Mouse (Mus musculus) hindbrain, embryonic 16.5 days (tissue): ENCODE results near the gene Ets2. TPM values are rescaled to one million over a fixed set of nuclear protein-coding genes. Genes with fewer than 3 reads are reported as not detected.

Experiments
- ATAC-seq: fragments of 200-750 bp; cut with Nextera tagmentation; 2 replicates; pipeline ENCODE4 v1.8.0; 2017; ENCODE audit warnings: moderate TSS enrichment, moderate library complexity
- H3K27ac ChIP-seq: fragments of 300-500 bp; sonication (generic); 2 replicates; pipeline ENCODE4 v1.5.1; 2014; ENCODE audit warnings: low read depth, mild to moderate bottlenecking, control low read depth, low read length, moderate library complexity
- H3K27me3 ChIP-seq: fragments of 300-500 bp; sonication (generic); replicated peaks from 2 replicates; pipeline ENCODE4 v1.6.1; 2014; ENCODE audit warnings: low read length; ENCODE audit not compliant: control insufficient read depth, insufficient read depth
- H3K36me3 ChIP-seq: fragments of 300-500 bp; sonication (generic); 2 replicates; pipeline ENCODE4 v1.6.1; 2014; ENCODE audit warnings: mild to moderate bottlenecking, low read length, moderate library complexity, mixed read lengths; ENCODE audit not compliant: control insufficient read depth, insufficient read depth
- H3K4me1 ChIP-seq: fragments of 300-500 bp; sonication (generic); 2 replicates; pipeline ENCODE4 v1.6.1; 2014; ENCODE audit warnings: low read depth, low read length; ENCODE audit not compliant: control insufficient read depth, insufficient read depth
- H3K4me2 ChIP-seq: fragments of 300-500 bp; sonication (generic); 2 replicates; pipeline ENCODE4 v1.6.1; 2014; ENCODE audit warnings: mild to moderate bottlenecking, low read length, control low read depth, moderate library complexity
- H3K4me3 ChIP-seq: fragments of 300-500 bp; sonication (generic); 2 replicates; pipeline ENCODE4 v1.5.1; 2014; ENCODE audit warnings: mild to moderate bottlenecking, low read length, control low read depth, moderate library complexity
- H3K9ac ChIP-seq: fragments of 300-500 bp; sonication (generic); 2 replicates; pipeline ENCODE4 v1.6.1; 2014; ENCODE audit warnings: low read depth, mild to moderate bottlenecking, control low read depth, low read length, moderate library complexity
- H3K9me3 ChIP-seq: fragments of 300-500 bp; sonication (generic); 2 replicates; pipeline ENCODE4 v1.6.1; 2014; ENCODE audit warnings: mild to moderate bottlenecking, low read length, moderate library complexity; ENCODE audit not compliant: control insufficient read depth
- WGBS: fragments of 180-500 bp; shearing (Covaris S2); extraction: QIAGEN DNeasy Blood & Tissue Kit; methylation state at CpG from one replicate; pipeline ENCODE4 v1.1.7; 2014; 5-methylcytosine and 5-hydroxymethylcytosine counted together
- polyA plus RNA-seq: library from polyadenylated mRNA; unstranded; fragments of >200 nt; fragmentation: Nextera tagmentation; extraction: Ambion mirVana; gene quantifications from 2 replicates; pipeline ENCODE4 v1.2.1, GENCODE M21; 2015

Ets2 gene
- polyA plus RNA-seq, 1 experiment from 2014 or later, result 23.1 TPM

- H3K4me1 ChIP-seq, result no peaks in the 10 kb centered on the region; the same call in 1 of the 2 replicates
- no peak overlapping the region for H3K27ac ChIP-seq
- no peaks in the 10 kb centered on the region for H3K36me3 ChIP-seq
- no peak overlapping the region for H3K4me3 ChIP-seq
- H3K27me3 ChIP-seq, result no peaks in the 10 kb centered on the region
- peak; percentile 42; the same call in 1 of the 2 replicates for ATAC-seq
- H3K9me3 ChIP-seq, result no peaks in the 10 kb centered on the region
- 49% methylated on average over 6 of the region's 6 CpGs for WGBS
- H3K4me2 ChIP-seq, result no peak overlapping the region
- H3K9ac ChIP-seq, result no peak overlapping the region
Measured at GRCm38 (mm10) chr16:95739522-95739921, 37.6 kb downstream of the Ets2 start.

GRCm38 (mm10) chr16:95741358-95741757 is 39.5 kb downstream of the Ets2 start:
- 76% methylated on average over 11 of the region's 11 CpGs for WGBS
- H3K27ac ChIP-seq, result no peak overlapping the region
- no peaks in the 10 kb centered on the region for H3K27me3 ChIP-seq
- H3K4me3 ChIP-seq, result no peak overlapping the region
- no peaks in the 10 kb centered on the region for H3K36me3 ChIP-seq
- no peak overlapping the region for H3K4me2 ChIP-seq
- no peaks in the 10 kb centered on the region for H3K9me3 ChIP-seq
- H3K4me1 ChIP-seq, result no peaks in the 10 kb centered on the region; the same call in 1 of the 2 replicates
- ATAC-seq, result no peak
- H3K9ac ChIP-seq, result no peak overlapping the region

GRCm38 (mm10) chr16:95741915-95742739 is 40.3 kb downstream of the Ets2 start:
- no peak overlapping the region for H3K27ac ChIP-seq
- no peaks in the 10 kb centered on the region for H3K27me3 ChIP-seq
- H3K4me3 ChIP-seq, result no peak overlapping the region
- no peak overlapping the region for H3K9ac ChIP-seq
- no peak overlapping the region for H3K4me2 ChIP-seq
- no peaks in the 10 kb centered on the region for H3K36me3 ChIP-seq
- no peak for ATAC-seq
- WGBS, result 88% methylated on average over 10 of the region's 10 CpGs
- H3K9me3 ChIP-seq, result no peaks in the 10 kb centered on the region
- no peaks in the 10 kb centered on the region; the same call in 1 of the 2 replicates for H3K4me1 ChIP-seq

- no peaks in the 10 kb centered on the region for H3K9me3 ChIP-seq
- no peak overlapping the region for H3K4me2 ChIP-seq
- H3K36me3 ChIP-seq, result no peaks in the 10 kb centered on the region
- H3K27me3 ChIP-seq, result no peaks in the 10 kb centered on the region
- H3K4me1 ChIP-seq, result no peaks in the 10 kb centered on the region; the same call in 1 of the 2 replicates
- no peak overlapping the region for H3K9ac ChIP-seq
- no peak overlapping the region for H3K27ac ChIP-seq
- no peak for ATAC-seq
- 75% methylated on average over 6 of the region's 6 CpGs for WGBS
- no peak overlapping the region for H3K4me3 ChIP-seq
Measured at GRCm38 (mm10) chr16:95742740-95743030, 40.8 kb downstream of the Ets2 start.

GRCm38 (mm10) chr16:95743104-95743503 is 41.2 kb downstream of the Ets2 start:
- Histone ChIP-seq H3K27ac (no peak overlapping the region), H3K9me3 (no peaks in the 10 kb centered on the region), H3K4me3 (no peak overlapping the region), H3K36me3 (no peaks in the 10 kb centered on the region), H3K9ac (no peak overlapping the region), H3K4me1 (no peaks in the 10 kb centered on the region; the same call in 1 of the 2 replicates), H3K27me3 (no peaks in the 10 kb centered on the region), H3K4me2 (no peak overlapping the region)
- ATAC-seq, result no peak
- 84% methylated on average over 4 of the region's 4 CpGs for WGBS

GRCm38 (mm10) chr16:95744771-95745170 is 42.9 kb downstream of the Ets2 start:
- no peaks in the 10 kb centered on the region for H3K36me3 ChIP-seq
- 87% methylated on average over 8 of the region's 8 CpGs for WGBS
- no peaks in the 10 kb centered on the region for H3K9me3 ChIP-seq
- no peak overlapping the region for H3K27ac ChIP-seq
- no peak overlapping the region for H3K4me2 ChIP-seq
- no peak overlapping the region for H3K4me3 ChIP-seq
- H3K4me1 ChIP-seq, result 0 out of 2 replicates have a peak, but pooled peaks cover 2% of the 10 kb centered on the region
- no peaks in the 10 kb centered on the region for H3K27me3 ChIP-seq
- no peak for ATAC-seq
- no peak overlapping the region for H3K9ac ChIP-seq

GRCm38 (mm10) chr16:95745685-95746084 is 43.8 kb downstream of the Ets2 start:
- no peak overlapping the region for H3K27ac ChIP-seq
- H3K27me3 ChIP-seq, result no peaks in the 10 kb centered on the region
- H3K4me1 ChIP-seq, result 0 out of 2 replicates have a peak, but pooled peaks cover 2% of the 10 kb centered on the region
- WGBS, result 85% methylated on average over 3 of the region's 3 CpGs
- H3K4me2 ChIP-seq, result no peak overlapping the region
- no peak overlapping the region for H3K9ac ChIP-seq
- H3K4me3 ChIP-seq, result no peak overlapping the region
- no peaks in the 10 kb centered on the region for H3K9me3 ChIP-seq
- no peak for ATAC-seq
- no peaks in the 10 kb centered on the region for H3K36me3 ChIP-seq

GRCm38 (mm10) chr16:95746565-95746964 is 44.7 kb downstream of the Ets2 start:
- Histone ChIP-seq H3K27me3 (no peaks in the 10 kb centered on the region), H3K4me3 (no peak overlapping the region), H3K4me1 (0 out of 2 replicates have a peak, but pooled peaks cover 2% of the 10 kb centered on the region), H3K9me3 (no peaks in the 10 kb centered on the region), H3K9ac (no peak overlapping the region), H3K4me2 (no peak overlapping the region), H3K36me3 (no peaks in the 10 kb centered on the region), H3K27ac (no peak overlapping the region)
- 96% methylated on average over 2 of the region's 2 CpGs for WGBS
- ATAC-seq, result no peak

- Histone ChIP-seq H3K4me3 (no peak overlapping the region), H3K9ac (no peak overlapping the region), H3K27me3 (no peaks in the 10 kb centered on the region), H3K4me1 (0 out of 2 replicates have a peak, but pooled peaks cover 2% of the 10 kb centered on the region), H3K4me2 (no peak overlapping the region), H3K9me3 (no peaks in the 10 kb centered on the region), H3K36me3 (no peaks in the 10 kb centered on the region), H3K27ac (no peak overlapping the region)
- no peak for ATAC-seq
- WGBS, result 74% methylated on average over 12 of the region's 12 CpGs
Measured at GRCm38 (mm10) chr16:95749291-95750103, 47.6 kb downstream of the Ets2 start.
